Mouse (Mus musculus) G1E-ER4 (cell line): ENCODE data around the gene A630089N07Rik. TPM values are rescaled to one million over a fixed set of nuclear protein-coding genes. Genes with fewer than 3 reads are reported as not detected.
"Not testable (repeated sequence)": the region's sequence is repeated elsewhere in the genome, so short reads cannot be mapped to it uniquely, and the experiment has no call there.

Experiments used
- GATA1 ChIP-seq: IDR thresholded peaks from one replicate; pipeline ENCODE4 v1.8.0; 2012; ENCODE audit warnings: low read length, inconsistent platforms
- polyA plus RNA-seq: library from polyadenylated mRNA; stranded (reverse); fragments of >175 nt; gene quantifications from 2 replicates; pipeline ENCODE4 v1.2.3, GENCODE M21; 2012

The A630089N07Rik gene
- polyA plus RNA-seq: 0.16 and 0.17 TPM in 2 replicates

DNA sequence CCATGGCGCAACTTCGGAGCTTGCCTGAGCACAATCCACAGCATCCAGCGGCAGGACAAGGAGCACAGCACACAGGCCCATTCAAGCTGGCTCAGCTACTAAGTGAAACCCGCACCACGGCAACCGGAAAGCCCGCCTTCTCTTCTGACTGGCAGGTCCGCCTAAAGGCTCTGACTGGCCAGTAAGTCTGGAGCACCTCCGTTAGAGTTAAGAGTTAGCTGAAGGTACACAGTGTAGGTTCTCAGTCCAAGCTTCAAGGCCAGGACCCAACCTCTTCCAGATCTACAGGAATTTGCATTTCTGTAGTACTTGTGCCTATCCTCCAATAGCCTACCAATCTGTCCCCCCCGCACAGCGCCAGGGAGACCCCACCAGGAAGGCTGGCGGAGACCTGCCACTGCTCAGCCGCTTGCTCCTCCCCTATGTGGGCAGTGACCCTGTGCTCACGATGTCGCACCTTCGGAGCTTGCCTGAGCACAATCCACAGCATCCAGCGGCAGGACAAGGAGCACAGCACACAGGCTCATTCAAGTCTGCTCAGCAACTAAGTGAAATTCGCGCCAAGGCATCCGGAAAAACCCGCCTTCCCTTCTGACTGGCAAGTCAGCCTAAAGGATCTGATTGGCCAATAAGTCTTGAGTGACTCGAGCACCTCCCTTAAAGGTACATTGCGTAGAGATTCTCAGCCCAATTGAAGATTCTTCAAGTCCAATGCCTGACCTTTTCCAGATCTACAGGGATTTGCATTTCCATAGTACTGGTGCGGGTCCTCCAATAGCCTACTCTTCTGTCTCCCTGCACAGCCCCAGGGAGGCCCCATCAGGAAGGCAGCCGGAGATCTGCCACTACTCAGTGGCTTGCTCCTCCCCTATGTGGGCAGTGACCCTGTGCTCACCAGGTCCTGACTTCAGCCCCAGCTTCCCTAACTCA, at the start of gene A630089N07Rik:
TSS of gene A630089N07Rik (minus strand) at position 562 of the 930 bp plus-strand sequence.
- not testable (repeated sequence) for TF ChIP-seq GATA1

DNA sequence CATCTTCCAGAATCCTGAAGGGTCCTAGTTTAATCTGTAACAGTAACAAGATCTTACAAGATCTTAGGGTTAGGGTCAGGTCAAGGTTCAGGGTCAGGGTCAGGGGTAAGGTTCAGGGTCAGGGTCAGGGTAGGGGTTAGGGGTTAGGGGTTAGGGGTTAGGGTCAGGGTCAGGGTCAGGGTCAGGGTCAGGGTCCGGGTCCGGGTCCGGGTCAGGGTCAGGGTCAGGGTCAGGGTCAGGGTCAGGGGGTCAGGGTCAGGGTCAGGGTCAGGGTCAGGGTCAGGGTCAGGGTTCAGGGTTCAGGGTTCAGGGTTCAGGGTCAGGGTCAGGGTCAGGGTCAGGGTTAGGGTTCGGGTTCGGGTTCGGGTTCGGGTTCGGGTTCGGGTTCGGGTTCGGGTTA, 24.9 kb upstream of the A630089N07Rik start:
- no peak for TF ChIP-seq GATA1

DNA sequence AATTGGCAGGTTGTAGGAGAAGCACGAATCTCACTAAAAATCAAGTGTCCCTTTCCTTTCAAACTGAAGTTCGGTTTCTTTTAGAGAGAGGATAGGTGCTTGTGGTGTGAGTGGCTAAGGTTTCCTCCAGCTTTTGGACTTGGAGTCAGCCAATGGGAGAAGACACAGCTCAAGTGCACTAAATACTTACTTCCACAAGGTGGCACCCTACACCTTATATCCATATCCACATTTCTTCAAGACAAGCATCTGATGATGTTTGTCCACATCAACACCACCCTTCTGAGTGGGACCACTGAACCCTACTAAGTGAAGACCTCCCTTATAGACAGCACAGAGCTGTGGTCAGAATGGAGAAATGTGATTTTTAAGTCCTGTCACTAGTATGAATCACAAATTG, 40.6 kb downstream of the A630089N07Rik start:
- no peak for TF ChIP-seq GATA1

GRCm38 (mm10) chr16:98022657-98023345, 59.4 kb downstream of the A630089N07Rik start:
- TF ChIP-seq GATA1: no peak

DNA sequence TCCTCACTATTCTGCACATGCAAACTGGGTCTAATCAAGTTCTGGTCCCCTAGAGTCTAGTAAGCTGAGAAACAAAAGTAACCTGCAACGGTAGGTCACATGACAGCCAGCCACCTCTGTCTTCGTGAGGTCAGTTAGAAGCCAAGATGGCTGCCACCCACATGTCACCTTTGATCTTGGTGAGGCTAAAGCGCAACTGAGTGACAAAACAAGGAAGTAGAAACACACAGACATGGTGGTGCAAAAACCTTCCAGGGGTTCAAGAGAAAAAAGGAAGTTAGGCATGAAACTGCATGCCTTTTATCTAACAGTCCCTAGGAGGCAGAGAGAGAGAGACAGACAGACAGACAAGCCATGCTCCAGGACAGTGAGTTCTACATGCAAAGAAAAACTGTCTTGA, 60.2 kb downstream of the A630089N07Rik start:
- TF ChIP-seq GATA1: no peak

DNA sequence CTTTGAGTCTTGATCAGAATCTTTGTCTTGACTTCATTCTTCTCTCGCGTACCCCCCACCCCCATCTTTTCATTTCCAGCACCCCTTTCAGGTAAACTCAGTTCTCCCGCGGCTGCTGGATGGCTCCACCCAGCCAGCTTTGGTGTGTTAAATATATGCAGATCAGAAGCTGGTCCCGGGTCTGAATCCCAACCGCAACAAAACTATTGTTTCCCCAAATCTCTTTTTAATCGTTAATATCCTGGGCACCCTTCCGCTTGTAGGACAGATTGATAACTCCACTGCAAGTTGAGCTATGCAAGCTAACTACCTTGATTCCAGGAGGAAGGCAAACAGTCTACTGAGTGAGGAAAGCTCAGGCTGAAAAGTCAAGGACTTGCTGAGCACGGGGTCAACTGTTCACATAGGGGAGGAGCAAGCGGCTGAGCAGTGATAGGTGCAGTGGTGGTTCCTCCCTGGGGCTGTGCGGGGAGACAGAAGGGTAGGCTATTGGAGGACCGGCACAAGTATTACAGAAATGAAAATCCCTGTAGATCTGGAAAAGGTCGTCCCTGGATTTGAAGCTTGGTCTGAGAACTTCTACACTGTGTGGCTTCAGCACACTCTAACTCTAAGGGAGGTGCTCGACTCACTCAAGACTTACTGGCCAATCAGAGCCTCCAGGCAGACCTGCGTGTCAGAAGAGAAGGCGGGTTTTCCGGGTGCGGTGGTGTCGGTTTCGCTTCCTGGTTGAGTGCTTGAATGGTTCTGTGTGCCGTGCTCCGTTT, 85.5 kb downstream of the A630089N07Rik start, which contains the start of gene B230307C23Rik:
TSS of gene B230307C23Rik (plus strand) at position 700 of the 767 bp plus-strand sequence.
- TF ChIP-seq GATA1: no peak

GRCm38 (mm10) chr16:97995849-97996615, 86.2 kb downstream of the A630089N07Rik start:
- no peak for TF ChIP-seq GATA1

DNA sequence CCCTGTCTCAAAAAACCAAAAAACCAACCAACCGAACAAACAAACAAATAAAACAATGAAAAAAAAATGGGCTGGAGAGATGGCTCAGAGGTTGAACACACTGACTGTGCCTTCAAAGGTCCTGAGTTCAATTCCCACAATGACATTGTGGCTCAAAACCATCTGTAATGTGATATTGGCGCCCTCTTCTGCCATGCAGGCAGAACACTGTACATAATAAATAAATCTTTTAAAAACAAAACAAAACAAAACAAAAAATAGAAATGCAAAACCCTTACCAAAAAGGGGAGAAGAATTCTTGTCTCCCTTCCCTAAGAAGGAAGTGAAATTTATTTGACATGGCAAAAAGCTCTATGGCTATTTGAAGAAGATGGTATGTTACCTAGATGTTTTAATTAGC, 90.7 kb downstream of the A630089N07Rik start:
- TF ChIP-seq GATA1: no peak

GRCm38 (mm10) chr16:97984589-97984988, 97.7 kb downstream of the A630089N07Rik start:
- no peak for TF ChIP-seq GATA1

DNA sequence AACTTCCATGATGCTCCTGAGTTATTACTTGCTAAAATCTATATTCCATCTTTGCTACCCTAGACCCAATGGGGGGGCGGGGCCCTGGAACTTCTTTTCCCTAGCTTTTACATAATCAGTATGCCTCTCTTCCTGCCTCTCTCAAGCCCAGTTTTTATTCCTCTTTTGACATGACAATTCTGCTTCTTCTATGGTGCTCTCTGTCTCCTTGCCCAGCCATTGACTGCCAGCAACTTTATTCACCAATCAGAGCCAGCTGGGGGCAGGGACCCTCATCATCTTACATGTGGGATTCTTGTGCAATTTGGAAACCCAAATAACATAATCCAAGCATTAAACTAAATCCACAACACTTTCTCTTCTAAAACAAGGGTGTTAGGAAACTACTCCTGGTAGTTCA, 100.9 kb downstream of the A630089N07Rik start:
- no peak for TF ChIP-seq GATA1

DNA sequence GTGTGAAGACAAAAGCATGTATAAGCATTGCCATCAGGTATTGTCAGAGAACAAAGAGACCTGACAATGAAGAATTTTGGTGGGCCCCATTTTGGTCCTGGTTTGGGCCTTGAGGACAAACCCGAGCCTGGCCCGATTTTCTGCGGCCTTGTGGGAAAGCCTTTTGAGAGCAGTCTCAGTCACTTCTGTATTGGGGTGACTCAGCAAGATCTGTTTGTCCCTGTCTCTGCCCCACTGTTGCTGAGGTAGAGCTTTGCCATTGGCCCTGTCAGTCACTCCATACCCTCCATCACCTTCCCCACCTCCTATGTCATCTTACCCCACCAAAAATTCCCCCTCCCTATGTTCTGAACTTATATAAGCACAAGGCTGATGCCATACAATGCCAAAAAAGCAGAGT, 104.5 kb downstream of the A630089N07Rik start:
- no peak for TF ChIP-seq GATA1

DNA sequence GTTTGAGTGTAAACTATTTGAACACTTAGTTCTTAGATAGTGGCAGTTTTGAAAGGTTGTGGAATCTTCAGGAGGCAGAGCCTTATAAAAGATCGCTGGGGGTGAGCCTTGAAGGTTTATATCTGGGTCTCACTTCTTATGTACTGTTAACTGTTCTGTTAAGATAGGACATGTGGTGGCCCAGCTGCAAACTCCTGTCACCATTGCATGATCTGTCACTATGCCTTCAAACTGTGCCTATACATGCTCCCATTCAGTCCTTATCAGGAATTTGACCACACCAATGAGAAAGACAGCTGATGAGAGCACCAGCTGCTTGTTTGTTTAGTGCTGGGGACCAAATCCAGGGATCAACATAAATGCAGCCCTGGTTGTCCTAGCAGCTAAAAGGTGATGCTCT, 105.0 kb downstream of the A630089N07Rik start:
- TF ChIP-seq GATA1: no peak

DNA sequence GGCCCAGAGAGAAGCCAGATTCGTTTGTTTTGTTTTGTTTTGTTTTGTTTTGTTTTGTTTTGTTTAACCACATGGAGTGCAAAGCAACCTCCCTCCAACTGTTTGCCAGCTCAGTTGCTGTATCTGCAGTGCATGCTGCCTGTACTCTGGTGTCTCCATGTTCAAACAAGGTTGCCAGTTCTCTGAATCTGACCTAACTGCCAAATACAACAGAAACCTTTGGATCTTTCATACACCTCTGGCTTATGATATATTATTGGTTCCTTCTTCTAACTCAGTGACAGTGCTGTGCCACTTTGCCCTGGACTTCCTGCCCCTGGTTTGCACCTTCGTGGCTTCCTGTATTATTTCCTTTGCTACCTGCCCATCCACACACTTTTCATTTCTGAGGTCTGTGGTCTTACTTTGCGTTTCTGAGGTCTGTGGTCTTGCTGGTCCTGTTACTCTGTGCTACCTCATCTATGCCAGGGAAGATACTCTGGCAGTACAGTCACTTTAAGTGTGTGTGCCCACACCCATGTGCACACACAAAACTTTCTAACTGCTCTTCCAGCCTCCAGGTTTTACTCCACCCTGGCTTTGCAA, 118.2 kb downstream of the A630089N07Rik start:
- no peak for TF ChIP-seq GATA1

DNA sequence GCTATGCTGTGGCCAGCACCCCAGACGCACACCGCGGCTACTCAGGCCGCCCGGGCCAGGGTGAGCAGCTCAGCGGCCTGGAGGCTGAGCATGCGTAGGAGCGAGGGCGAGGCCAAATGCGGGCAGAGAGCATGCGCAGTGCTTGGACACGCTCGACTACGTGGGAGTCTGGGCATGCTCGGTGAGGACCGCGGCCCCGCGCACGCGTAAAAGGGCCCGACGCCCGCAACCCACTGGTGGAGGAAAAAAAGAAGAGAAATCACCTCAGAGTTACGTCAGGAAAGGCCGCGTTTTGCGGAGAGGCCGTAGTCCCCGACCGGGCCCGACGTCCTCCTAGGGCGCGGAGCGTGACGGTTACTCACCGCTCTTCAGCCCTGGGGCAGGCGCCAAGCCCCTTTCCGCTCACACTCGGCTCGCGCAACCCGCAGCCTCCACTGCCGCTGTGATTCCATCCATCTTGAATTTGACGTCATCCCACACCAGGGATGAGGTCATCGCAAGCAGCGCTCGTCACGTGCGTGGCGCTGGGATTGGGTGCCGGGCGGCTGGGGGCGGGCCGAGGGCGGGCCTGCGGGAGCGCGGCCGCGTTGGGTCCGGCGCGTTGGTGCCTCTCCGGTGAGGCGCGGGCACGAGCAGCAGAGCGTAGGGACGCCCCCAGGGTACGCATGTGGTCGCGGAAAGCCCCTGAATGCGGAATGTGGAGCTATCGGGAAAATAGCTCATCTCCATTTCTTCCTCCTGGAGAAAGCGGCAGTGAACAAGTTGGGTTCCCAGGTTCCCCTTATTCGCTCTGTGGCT, 119.9 kb downstream of the A630089N07Rik start, which contains the start of the genes C2cd2 and Zbtb21:
TSS of gene C2cd2 (minus strand) at position 448 of the 798 bp plus-strand sequence.
TSS of gene Zbtb21 (minus strand) at position 472 of the 798 bp plus-strand sequence.
- TF ChIP-seq GATA1: no peak
